Comparison of ENCODE assay signal across 10 mouse cellular contexts in genomic region chr7:70351981-70352560, GRCm38 (mm10). TPM values are rescaled to one million over a fixed set of nuclear protein-coding genes. Genes with fewer than 3 reads are reported as not detected.
A peak's percentile ranks its signal among the peaks of the same experiment; 100 is the strongest.
DNase-seq lines count a peak whose midpoint lies in the region; ATAC-seq and TF ChIP-seq lines count a peak whose summit lies in the region.
"Had no signal": no experiment of that assay in that cellular context is flagged by ENCODE, and none has a peak within 500 bp of the region (broad histone marks: within the 10 kb centered on the region; RNA-seq: fewer than 3 reads in every experiment).

No protein-coding gene starts in this region.

- peaks cover 24% of the 10 kb centered on the region for H3K27me3 ChIP-seq in embryonic facial prominence, embryonic 14.5 days (replicated peaks; ENCODE audit: control insufficient read depth, insufficient read depth, low read length)
- no peaks in the 10 kb centered on the region for H3K27me3 ChIP-seq in intestine, embryonic 15.5 days (replicated peaks)
- H3K27me3 ChIP-seq in midbrain, postnatal 0 days (ENCODE audit: insufficient read depth, low read length) = peaks cover 40% of the 10 kb centered on the region
- peaks cover 4% of the 10 kb centered on the region; the same call in 1 of the 2 replicates for H3K27me3 ChIP-seq in cerebellum, adult 2 months (ENCODE audit: control insufficient read depth, insufficient read depth, low read length)

- H3K4me2 ChIP-seq in embryonic facial prominence, embryonic 14.5 days (ENCODE audit: low read depth, low read length) = peak overlapping the region; percentile 80
- H3K4me2 ChIP-seq in intestine, embryonic 15.5 days (replicated peaks) = peak overlapping the region; percentile 74
- H3K4me2 ChIP-seq in midbrain, postnatal 0 days (ENCODE audit: low read depth, low read length, poor library complexity, severe bottlenecking) = peak overlapping the region; percentile 65

- WGBS in embryonic facial prominence, embryonic 14.5 days = 0% methylated on average over 1 of the region's 1 CpGs
- WGBS in intestine, embryonic 15.5 days = 5% methylated on average over 1 of the region's 1 CpGs
- WGBS in midbrain, postnatal 0 days = 0% methylated on average over 1 of the region's 1 CpGs
- 12% methylated on average over 1 of the region's 1 CpGs for WGBS in cerebellum, adult 2 months

- no peak for TF ChIP-seq CTCF in midbrain, postnatal 0 days (IDR thresholded peaks at IDR 0.05)
- TF ChIP-seq CTCF in cerebellum, adult 2 months (IDR thresholded peaks at IDR 0.05; ENCODE audit: borderline replicate concordance, insufficient read depth, low read depth, low read length) = no peak

- peak overlapping the region; percentile 96 for H3K27ac ChIP-seq in embryonic facial prominence, embryonic 14.5 days (replicated peaks; ENCODE audit: low read depth, low read length)
- peak overlapping the region; percentile 38; the same call in 1 of the 2 replicates for H3K27ac ChIP-seq in intestine, embryonic 15.5 days
- H3K27ac ChIP-seq in midbrain, postnatal 0 days (ENCODE audit: low read depth, low read length) = peak overlapping the region; percentile 81
- H3K27ac ChIP-seq in cerebellum, adult 2 months (ENCODE audit: insufficient read depth, low read length) = no peak overlapping the region

- peak overlapping the region; percentile 67 for H3K4me3 ChIP-seq in embryonic facial prominence, embryonic 14.5 days (ENCODE audit: low read depth, low read length)
- peak overlapping the region; percentile 56; the same call in 1 of the 2 replicates for H3K4me3 ChIP-seq in intestine, embryonic 15.5 days (replicated peaks)
- peak overlapping the region; percentile 47; the same call in 1 of the 2 replicates for H3K4me3 ChIP-seq in midbrain, postnatal 0 days (ENCODE audit: low read depth, low read length)
- no peak overlapping the region for H3K4me3 ChIP-seq in cerebellum, adult 2 months (replicated peaks; ENCODE audit: insufficient read depth, low read depth, low read length)

- peaks cover 22% of the 10 kb centered on the region for H3K4me1 ChIP-seq in embryonic facial prominence, embryonic 14.5 days (ENCODE audit: control insufficient read depth, insufficient read depth, low read length)
- peaks cover 31% of the 10 kb centered on the region for H3K4me1 ChIP-seq in intestine, embryonic 15.5 days (replicated peaks)
- H3K4me1 ChIP-seq in midbrain, postnatal 0 days (ENCODE audit: insufficient read depth, low read length) = no peaks in the 10 kb centered on the region
- no peaks in the 10 kb centered on the region; the same call in 1 of the 2 replicates for H3K4me1 ChIP-seq in cerebellum, adult 2 months (ENCODE audit: control insufficient read depth, insufficient read depth, low read length)

- H3K9me3 ChIP-seq in embryonic facial prominence, embryonic 14.5 days (ENCODE audit: control insufficient read depth, low read length) = no peaks in the 10 kb centered on the region
- H3K9me3 ChIP-seq in intestine, embryonic 15.5 days = no peaks in the 10 kb centered on the region
- no peaks in the 10 kb centered on the region for H3K9me3 ChIP-seq in midbrain, postnatal 0 days (ENCODE audit: low read length)

- ATAC-seq in embryonic facial prominence, embryonic 14.5 days (ENCODE audit: low read depth) = no peak
- ATAC-seq in intestine, embryonic 15.5 days = no peak
- ATAC-seq in midbrain, postnatal 0 days (ENCODE audit: low FRiP score) = no peak
- no peak for ATAC-seq in CD4-positive, CD25-positive, alpha-beta regulatory T cell, adult 4 months

- peaks cover 17% of the 10 kb centered on the region; the same call in 1 of the 2 replicates for H3K36me3 ChIP-seq in embryonic facial prominence, embryonic 14.5 days (ENCODE audit: control insufficient read depth, insufficient read depth, low read length)
- no peaks in the 10 kb centered on the region for H3K36me3 ChIP-seq in intestine, embryonic 15.5 days
- no peaks in the 10 kb centered on the region for H3K36me3 ChIP-seq in midbrain, postnatal 0 days (ENCODE audit: insufficient read depth, low read length)

- peak; percentile 18 for DNase-seq in kidney, adult 18-20 months
- DNase-seq in kidney, postnatal 36 days = no peak
- DNase-seq in embryonic facial prominence, embryonic 14.5 days (ENCODE audit: low spot score) = no peak
- no peak for DNase-seq in midbrain, postnatal 0 days (ENCODE audit: low spot score)
- no peak for DNase-seq in cerebellum, adult 2 months
- DNase-seq in thymus, postnatal 10 days (ENCODE audit: low spot score in 2 of 2) = no peak
- DNase-seq: lung, adult 2 months; thymus, postnatal 4 days had no signal

- no peak for TF ChIP-seq POLR2A in cerebellum, adult 2 months (IDR thresholded peaks at IDR 0.05; ENCODE audit: borderline replicate concordance, insufficient read depth, low read length)

- peak overlapping the region; percentile 87 for H3K9ac ChIP-seq in embryonic facial prominence, embryonic 14.5 days (ENCODE audit: low read depth, low read length)
- H3K9ac ChIP-seq in intestine, embryonic 15.5 days = peak overlapping the region; percentile 65; the same call in 1 of the 2 replicates
- H3K9ac ChIP-seq in midbrain, postnatal 0 days (replicated peaks; ENCODE audit: low read length, poor library complexity, severe bottlenecking) = peak overlapping the region; percentile 62; the same call in 1 of the 2 replicates

RNA-seq across cellular contexts. Expression of gene Nr2f2, which starts 14.5 kb away (rescaled TPM):
- 51.4 and 55.5 TPM in 2 replicates for polyA plus RNA-seq in embryonic facial prominence, embryonic 14.5 days (2014; fragmentation: Nextera tagmentation; extraction: Ambion mirVana)
- polyA plus RNA-seq in intestine, embryonic 15.5 days (2015; fragmentation: Nextera tagmentation; extraction: Ambion mirVana) = 39.4 and 46.3 TPM in 2 replicates
- 38.9 and 43.2 TPM in 2 replicates for total RNA-seq in midbrain, postnatal 0 days (2014; rRNA removed)
- polyA plus RNA-seq in midbrain, postnatal 0 days (2015; fragmentation: Nextera tagmentation; extraction: Ambion mirVana) = 65.4 and 81.6 TPM in 2 replicates
- polyA plus RNA-seq in CD4-positive, CD25-positive, alpha-beta regulatory T cell, adult 4 months (2017; shearing (Covaris generic)) = not detected
- polyA plus RNA-seq in cerebellum, adult 2 months (2012; rRNA removed) = 25.5 and 28.9 TPM in 2 replicates

Comparison
In these comparisons a context has a peak if more than half of its experiments do, and no peak if none do; other contexts are left out.
1. RNA of gene Nr2f2, which starts 14.5 kb away (polyA plus RNA-seq): 65.4 to 81.6 TPM in midbrain, postnatal 0 days, 51.4 to 55.5 TPM in embryonic facial prominence, embryonic 14.5 days, 39.4 to 46.3 TPM in intestine, embryonic 15.5 days and 25.5 to 28.9 TPM in cerebellum, adult 2 months; not detected in CD4-positive, CD25-positive, alpha-beta regulatory T cell, adult 4 months; every median in the first group is over 10 times any median in the second.
2. Peak in every context shown above with its lines, with median percentiles within 50 percentile points of each other: H3K4me2 ChIP-seq and H3K9ac ChIP-seq.